Mouse (Mus musculus) erythroblast, embryonic 14.5 days (primary cell): ENCODE measurements around the gene Tnp1.

ENCODE experiments used
- GATA1 ChIP-seq: IDR thresholded peaks from 2 replicates; pipeline ENCODE4 v1.6.1; 2012; ENCODE audit warnings: low read length, inconsistent platforms, mixed read lengths
- TAL1 ChIP-seq: IDR thresholded peaks from 3 replicates; pipeline ENCODE4 v1.6.1; 2012; ENCODE audit warnings: low read length, inconsistent platforms, mixed read lengths

GRCm38 (mm10) chr1:73015731-73016130 is at the start of gene Tnp1:
- TF ChIP-seq GATA1 (no peak), TAL1 (no peak)
